Mouse (Mus musculus) lung, embryonic 16.5 days (tissue): ENCODE measurements around the gene Rras2. TPM values are rescaled to one million over a fixed set of nuclear protein-coding genes. Genes with fewer than 3 reads are reported as not detected.

ENCODE experiments used
- ATAC-seq: fragments of 200-750 bp; cut with Nextera tagmentation; 2 replicates; pipeline ENCODE4 v1.8.0; 2017; ENCODE audit warnings: low read depth, mild to moderate bottlenecking, moderate library complexity
- H3K27ac ChIP-seq: fragments of 300-500 bp; sonication (generic); 2 replicates; pipeline ENCODE4 v1.5.1; 2014; ENCODE audit warnings: mild to moderate bottlenecking, control low read depth, low read length
- H3K27me3 ChIP-seq: fragments of 300-500 bp; sonication (generic); 2 replicates; pipeline ENCODE4 v1.6.1; 2014; ENCODE audit warnings: low read depth, low read length, mixed read lengths; ENCODE audit not compliant: control insufficient read depth, insufficient read depth
- H3K36me3 ChIP-seq: fragments of 300-500 bp; sonication (generic); 2 replicates; pipeline ENCODE4 v1.6.1; 2014; ENCODE audit warnings: low read length; ENCODE audit not compliant: control insufficient read depth, insufficient read depth
- H3K4me1 ChIP-seq: fragments of 300-500 bp; sonication (generic); replicated peaks from 2 replicates; pipeline ENCODE4 v1.6.1; 2014; ENCODE audit warnings: low read length, mixed read lengths; ENCODE audit not compliant: control insufficient read depth, insufficient read depth
- H3K4me2 ChIP-seq: fragments of 300-500 bp; sonication (generic); 2 replicates; pipeline ENCODE4 v1.6.1; 2014; ENCODE audit warnings: low read depth, low read length, control low read depth
- H3K4me3 ChIP-seq: fragments of 300-500 bp; sonication (generic); 2 replicates; pipeline ENCODE4 v1.5.1; 2014; ENCODE audit warnings: mild to moderate bottlenecking, low read length, control low read depth
- H3K9ac ChIP-seq: fragments of 300-500 bp; sonication (generic); 2 replicates; pipeline ENCODE4 v1.6.1; 2014; ENCODE audit warnings: low read length, control low read depth
- H3K9me3 ChIP-seq: fragments of 300-500 bp; sonication (generic); 2 replicates; pipeline ENCODE4 v1.6.1; 2016; ENCODE audit warnings: low read length; ENCODE audit not compliant: control insufficient read depth
- WGBS: fragments of 180-500 bp; shearing (Covaris S2); extraction: QIAGEN DNeasy Blood & Tissue Kit; methylation state at CpG from one replicate; pipeline ENCODE4 v1.1.7; 2014; 5-methylcytosine and 5-hydroxymethylcytosine counted together
- polyA plus RNA-seq: library from polyadenylated mRNA; unstranded; fragments of >200 nt; fragmentation: Nextera tagmentation; extraction: Ambion mirVana; gene quantifications from 2 replicates; pipeline ENCODE4 v1.2.1, GENCODE M21; 2015

Gene Rras2
- polyA plus RNA-seq, 1 experiment from 2014 or later: 40.1 TPM

DNA sequence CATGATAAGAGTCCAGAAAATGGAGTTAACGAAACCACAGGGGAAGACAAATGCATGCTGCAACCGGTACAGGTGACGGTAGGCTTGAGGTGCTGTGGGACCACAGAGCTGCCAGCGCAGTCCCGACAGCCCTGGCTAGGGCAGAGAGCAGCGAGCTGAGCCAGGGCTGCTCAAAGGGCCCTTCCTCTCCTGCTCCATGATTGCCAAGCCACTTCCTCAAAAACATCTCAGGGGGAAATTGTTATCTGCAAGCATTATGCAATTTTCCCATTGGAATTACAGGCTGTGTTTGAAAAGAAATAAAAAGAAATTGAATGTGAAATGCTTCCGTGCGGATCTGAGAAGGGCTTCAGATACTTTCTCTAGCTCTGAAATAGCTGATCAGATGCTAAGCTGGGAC is 111.1 kb downstream of the Rras2 start:
- 70% methylated on average over 8 of the region's 8 CpGs for WGBS
- no peak overlapping the region for H3K4me2 ChIP-seq
- H3K27ac ChIP-seq: no peak overlapping the region
- H3K4me3 ChIP-seq: no peak overlapping the region
- no peaks in the 10 kb centered on the region for H3K36me3 ChIP-seq
- ATAC-seq: no peak
- H3K9ac ChIP-seq: no peak overlapping the region
- no peaks in the 10 kb centered on the region for H3K4me1 ChIP-seq
- no peaks in the 10 kb centered on the region for H3K27me3 ChIP-seq
- no peaks in the 10 kb centered on the region for H3K9me3 ChIP-seq

DNA sequence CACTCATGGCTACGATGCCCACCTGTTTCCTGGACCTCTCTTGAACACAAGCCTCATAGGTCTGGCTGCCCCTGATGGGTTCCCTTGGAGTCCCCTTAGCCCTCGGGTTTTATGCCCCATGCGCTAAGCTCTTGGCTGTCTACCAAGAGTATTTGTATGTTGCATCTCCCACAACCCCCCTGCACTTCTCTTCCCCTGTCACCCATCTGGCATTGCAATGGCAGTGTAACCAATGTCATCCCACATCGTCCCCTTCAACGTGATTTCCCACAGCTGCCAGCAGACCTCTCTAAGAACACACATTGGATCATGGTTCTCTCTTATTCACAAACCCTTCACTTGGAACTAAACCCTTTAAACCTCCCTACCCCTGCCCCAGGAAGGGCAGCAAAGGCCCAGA is 112.1 kb downstream of the Rras2 start:
- WGBS: 70% methylated on average over 5 of the region's 5 CpGs

DNA sequence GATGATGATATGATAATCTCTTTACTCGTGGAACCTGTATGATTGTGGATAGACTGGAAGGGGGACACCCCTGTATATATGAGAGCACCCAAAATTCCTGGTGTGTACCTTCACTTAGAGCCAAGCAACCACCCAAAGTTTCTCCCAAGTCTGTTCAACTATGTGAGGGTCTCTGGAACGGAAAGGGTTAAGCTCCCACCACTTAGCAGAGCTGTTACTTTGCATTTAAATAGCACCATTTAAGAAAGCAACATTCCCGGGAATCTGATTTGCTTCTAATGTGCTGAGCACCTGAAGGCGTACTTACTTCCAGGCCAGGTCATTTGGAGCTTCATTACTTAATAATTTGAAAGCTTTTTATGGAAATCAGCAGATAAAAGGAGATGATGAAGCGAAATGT is 113.4 kb downstream of the Rras2 start:
- Histone ChIP-seq H3K4me3 (no peak overlapping the region), H3K4me2 (no peak overlapping the region), H3K9ac (no peak overlapping the region), H3K4me1 (no peaks in the 10 kb centered on the region), H3K36me3 (no peaks in the 10 kb centered on the region), H3K9me3 (no peaks in the 10 kb centered on the region), H3K27ac (no peak overlapping the region), H3K27me3 (no peaks in the 10 kb centered on the region)
- WGBS: 23% methylated on average over 5 of the region's 5 CpGs
- no peak for ATAC-seq

More for the DNA sequence above, 112.1 kb downstream of the Rras2 start:
- Histone ChIP-seq H3K9me3 (no peaks in the 10 kb centered on the region), H3K4me1 (no peaks in the 10 kb centered on the region), H3K4me3 (no peak overlapping the region), H3K27ac (no peak overlapping the region), H3K4me2 (no peak overlapping the region), H3K27me3 (no peaks in the 10 kb centered on the region), H3K9ac (no peak overlapping the region), H3K36me3 (no peaks in the 10 kb centered on the region)
- no peak for ATAC-seq

DNA sequence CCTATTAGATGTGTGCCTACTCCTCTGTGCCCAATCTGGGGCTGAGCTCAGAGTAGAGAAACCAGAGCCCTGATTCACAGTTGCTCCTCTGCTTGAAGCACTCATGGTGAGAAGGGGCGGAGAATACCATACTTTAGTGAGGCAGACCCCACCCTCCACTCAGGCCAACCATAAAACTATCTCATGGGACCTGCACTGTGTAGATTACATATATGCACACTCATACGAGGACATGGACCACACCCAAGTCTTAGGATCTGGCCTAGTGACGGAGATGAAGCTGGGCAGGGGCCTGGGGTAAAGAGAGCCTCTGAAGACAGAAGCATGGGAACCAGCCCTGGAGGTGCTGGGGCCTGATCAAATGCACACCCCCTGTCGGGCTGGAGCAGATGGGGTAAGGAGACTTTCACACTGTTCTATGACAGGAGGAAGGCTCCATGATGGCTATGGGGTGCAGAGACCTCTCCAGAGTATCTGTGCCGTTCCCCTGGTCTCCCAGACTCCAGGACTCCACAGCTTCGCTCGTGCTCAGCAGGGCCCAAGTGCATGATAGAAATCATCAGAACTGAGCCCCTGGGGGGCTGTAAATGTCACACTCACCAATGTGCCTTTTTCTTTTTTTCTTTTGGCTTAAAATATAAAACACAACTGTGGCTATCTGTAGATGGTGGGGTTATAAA is 119.8 kb downstream of the Rras2 start:
- Histone ChIP-seq H3K9ac (no peak overlapping the region), H3K36me3 (no peaks in the 10 kb centered on the region), H3K4me3 (no peak overlapping the region), H3K4me2 (no peak overlapping the region), H3K27me3 (no peaks in the 10 kb centered on the region), H3K9me3 (no peaks in the 10 kb centered on the region), H3K4me1 (no peaks in the 10 kb centered on the region), H3K27ac (no peak overlapping the region)
- 64% methylated on average over 7 of the region's 7 CpGs for WGBS
- ATAC-seq: no peak

Other genes starting within 250 kb of the Rras2 start
- 123 and 126 TPM in 2 replicates for gene Copb1, start 136.9 kb upstream of the Rras2 start, polyA plus RNA-seq
- gene Psma1, start 158.3 kb upstream of the Rras2 start, polyA plus RNA-seq: 393 and 421 TPM in 2 replicates